Mouse (Mus musculus) stomach, postnatal 0 days (tissue): ENCODE measurements at regions not wholly inside any gene's neighbourhood (a gene's known extent, or its start where the extent isn't known, plus 50 kb on each side); places are given as distances from the start of the nearest gene placed in this dataset.

Experiments
- CTCF ChIP-seq: IDR thresholded peaks from 2 replicates; pipeline ENCODE4 v1.5.1; 2016; ENCODE audit warnings: antibody characterized with exemption, low read depth, mild to moderate bottlenecking, moderate library complexity
- EP300 ChIP-seq: optimal IDR thresholded peaks from 2 replicates; pipeline ENCODE3; 2016; ENCODE audit warnings: antibody characterized with exemption

DNA sequence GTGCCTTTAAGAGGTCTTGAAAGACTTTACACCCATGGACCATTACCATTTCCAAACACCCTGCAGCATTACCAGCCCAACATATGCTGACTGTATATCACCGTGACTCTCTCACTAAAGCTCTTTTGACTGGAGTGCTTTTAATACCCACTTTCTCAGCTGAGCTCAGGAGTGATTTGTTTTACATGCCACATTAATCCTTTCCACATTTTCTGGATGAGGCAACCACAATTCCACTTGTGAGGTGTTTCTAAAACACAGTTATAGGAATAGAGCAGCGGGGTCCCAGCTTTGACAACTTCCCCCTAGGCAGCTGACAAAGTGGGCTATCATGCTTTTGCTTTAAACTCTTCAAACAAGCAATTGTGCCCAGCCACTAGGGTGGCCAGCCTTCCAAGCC lies 314.5 kb upstream of the Meox2 start:
- TF ChIP-seq CTCF (no peak), EP300 (no peak)
